Mouse (Mus musculus) skeletal muscle tissue, adult 2 months (tissue): ENCODE data around the gene Olfr715.
"Not testable (repeated sequence)": the region's sequence is repeated elsewhere in the genome, so short reads cannot be mapped to it uniquely, and the experiment has no call there.

Source experiments
- DNase-seq: peaks from one replicate; pipeline ENCODE4 v3.0.0-alpha.2; 2012; ENCODE audit warnings: low read depth, low spot score

Olfr715 gene

GRCm38 (mm10) chr7:107130983-107131382, at the start of gene Olfr715:
TSS of gene Olfr715 (minus strand) at chr7:107131083.
- not testable (repeated sequence) for DNase-seq

DNA sequence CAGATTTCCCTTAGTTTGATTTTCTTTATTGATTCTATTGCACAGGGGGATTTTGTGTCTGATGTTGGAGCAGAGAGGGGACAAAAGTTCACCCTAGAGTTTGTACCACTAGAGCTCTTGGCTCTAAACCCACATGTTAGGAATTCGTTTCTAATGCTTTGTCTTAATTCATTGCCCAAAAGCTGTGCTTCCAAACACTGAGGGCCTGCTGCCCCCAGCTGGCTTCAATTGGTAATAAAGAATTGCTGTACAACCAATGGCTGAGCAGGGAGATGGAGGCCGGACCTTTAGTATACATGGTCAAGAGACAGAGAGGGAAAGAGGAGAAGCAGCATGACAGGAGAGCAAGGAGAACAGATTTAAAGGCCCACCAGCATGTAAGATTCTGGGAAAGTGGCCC, 49.5 kb upstream of the Olfr715 start:
- DNase-seq = no peak

DNA sequence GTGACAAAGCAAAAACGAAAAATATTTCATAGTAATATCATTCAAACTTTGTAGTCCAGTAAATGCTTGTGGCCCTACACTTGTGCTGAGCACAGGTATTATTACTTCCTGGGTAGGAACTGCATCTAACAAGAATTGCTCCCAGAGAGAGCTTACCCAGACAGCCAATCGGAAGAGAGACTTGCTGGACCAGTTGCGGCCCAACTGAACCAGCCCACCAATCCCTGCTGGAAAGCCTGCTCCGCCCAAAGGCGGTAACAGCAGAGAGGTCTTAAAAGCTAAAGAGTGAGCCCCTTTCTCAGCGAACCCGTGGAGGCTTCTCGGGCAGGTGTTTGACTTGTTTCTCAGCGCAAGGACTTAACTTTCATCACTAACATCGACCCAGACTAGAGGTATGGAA, 35.8 kb upstream of the Olfr715 start, which contains the start of gene Nlrp14:
Gene Nlrp14, plus strand, starts transcription at position 301 of the 400 bp plus-strand sequence.
- no peak for DNase-seq

- DNase-seq = not testable (repeated sequence)
Measured at GRCm38 (mm10) chr7:107138027-107138426, 7.1 kb upstream of the Olfr715 start, which contains the start of gene Olfr716. TSS of gene Olfr716 (plus strand) at chr7:107138327.

DNA sequence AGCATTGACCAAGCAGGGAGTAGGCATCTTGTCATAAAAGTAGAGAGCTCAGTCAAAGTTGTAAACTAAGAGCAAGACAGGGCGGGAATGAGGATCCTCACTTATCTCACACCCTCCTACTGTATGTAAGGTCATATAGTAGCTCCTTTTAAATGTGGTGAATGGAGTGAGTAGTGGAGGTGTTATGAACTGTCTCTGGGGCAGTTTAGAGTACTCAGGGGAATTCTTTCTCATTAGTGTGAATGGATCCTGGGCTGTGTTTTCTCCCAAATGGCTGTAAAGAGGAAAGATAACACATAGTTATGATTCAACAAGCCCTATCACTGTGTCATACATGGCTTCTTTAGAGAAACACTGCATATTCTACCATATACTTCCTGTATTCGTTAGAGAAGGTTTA, 20.6 kb downstream of the Olfr715 start, which contains the start of gene Olfr715b:
Gene Olfr715b, minus strand, starts transcription at position 101 of the 400 bp plus-strand sequence.
- DNase-seq = not testable (repeated sequence)

GRCm38 (mm10) chr7:107092920-107093319, 38.0 kb downstream of the Olfr715 start, which contains the start of gene Olfr17:
TSS of gene Olfr17 (plus strand) at chr7:107093220.
- no peak for DNase-seq
